Mouse (Mus musculus): ENCODE results near the gene Dapl1. TPM values are rescaled to one million over a fixed set of nuclear protein-coding genes. Genes with fewer than 3 reads are reported as not detected.

Gene Dapl1
- polyA plus RNA-seq, 1 experiment, result 3.5 TPM

DNA sequence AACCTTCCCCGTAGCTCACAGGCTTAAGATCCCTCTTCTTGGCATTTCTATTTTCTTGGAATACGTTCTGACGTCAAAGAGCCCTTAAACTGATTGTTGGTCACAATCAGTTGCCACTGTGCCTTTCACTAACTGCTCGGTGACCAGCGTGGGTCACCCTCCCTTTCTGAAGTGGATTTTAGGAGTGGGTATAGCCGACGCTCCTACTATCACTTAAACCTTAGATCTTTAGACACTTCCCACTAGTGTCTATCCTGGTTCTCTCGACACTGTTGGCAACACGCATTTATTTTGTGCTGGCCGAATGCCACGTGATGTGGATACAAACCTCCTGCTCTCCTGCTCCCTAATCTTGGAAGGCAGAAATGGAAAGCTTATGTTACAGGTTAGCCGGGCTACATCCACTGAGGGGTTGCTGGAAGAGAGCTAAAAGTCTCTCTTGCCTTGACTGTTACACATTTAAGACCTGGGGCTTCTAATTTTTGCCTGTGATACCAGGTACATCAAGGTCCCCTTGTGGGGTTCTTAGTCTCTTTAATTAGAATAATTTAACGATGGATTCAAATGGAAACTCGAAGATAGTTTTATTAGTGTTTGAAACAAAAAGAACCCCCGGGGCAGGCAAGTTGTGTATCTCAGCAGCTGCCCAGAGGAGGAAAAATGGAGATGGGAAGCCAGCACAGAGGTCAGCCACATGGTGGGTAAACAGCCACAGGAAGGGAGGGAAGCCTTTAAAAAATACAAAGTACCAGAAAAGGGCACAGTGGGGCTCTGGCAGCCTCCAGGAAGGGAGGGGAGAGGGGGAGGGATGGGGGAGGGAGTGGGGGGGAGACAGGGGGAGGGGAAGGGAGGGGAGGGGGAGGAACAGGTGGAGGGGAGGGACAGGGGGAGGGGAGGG lies 13.2 kb upstream of the Dapl1 start:
- no peaks in the 10 kb centered on the region for H3K27me3 ChIP-seq (ENCODE audit: control insufficient read depth, insufficient read depth, low read length)
- peak overlapping the region; percentile 8 for H3K4me3 ChIP-seq (ENCODE audit: control insufficient read depth, low read depth, low read length)
- no peaks in the 10 kb centered on the region for H3K36me3 ChIP-seq (ENCODE audit: control insufficient read depth, insufficient read depth, low read length)
- TF ChIP-seq CTCF (IDR thresholded peaks at IDR 0.05; ENCODE audit: control insufficient read depth, insufficient read depth, insufficient replicate concordance, low read depth, low read length) (no peak), POLR2A (IDR thresholded peaks at IDR 0.05; ENCODE audit: control insufficient read depth, low read depth, low read length) (no peak)
- peaks cover 2% of the 10 kb centered on the region; the same call in 1 of the 2 replicates for H3K4me1 ChIP-seq (ENCODE audit: control insufficient read depth, insufficient read depth, low read length)
- H3K27ac ChIP-seq (ENCODE audit: control insufficient read depth, insufficient read depth, low read depth, low read length), result peak overlapping the region; percentile 43; the same call in 1 of the 2 replicates

DNA sequence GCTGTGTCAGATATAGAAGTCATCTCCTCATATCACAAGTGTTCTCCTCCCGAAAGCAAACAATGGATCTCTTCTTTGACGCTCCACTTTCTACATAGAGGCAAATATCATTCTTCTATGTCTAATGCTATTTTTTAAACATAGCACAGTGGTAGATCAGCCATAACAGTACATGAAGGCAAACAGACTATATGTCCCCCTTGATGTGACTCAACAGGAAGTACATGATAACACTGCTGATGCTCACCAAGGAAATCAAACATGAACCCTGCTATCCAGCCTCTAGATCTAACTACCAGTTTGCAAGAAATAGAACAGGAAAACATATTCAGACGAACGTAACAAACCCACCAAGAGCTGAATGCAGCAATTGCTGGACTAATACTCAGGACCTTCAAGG lies 10.1 kb upstream of the Dapl1 start:
- Histone ChIP-seq H3K36me3 (ENCODE audit: control insufficient read depth, insufficient read depth, low read length) (no peaks in the 10 kb centered on the region), H3K27ac (ENCODE audit: control insufficient read depth, insufficient read depth, low read depth, low read length) (no peak overlapping the region), H3K27me3 (ENCODE audit: control insufficient read depth, insufficient read depth, low read length) (no peaks in the 10 kb centered on the region), H3K4me3 (ENCODE audit: control insufficient read depth, low read depth, low read length) (no peak overlapping the region), H3K4me1 (ENCODE audit: control insufficient read depth, insufficient read depth, low read length) (peaks cover 4% of the 10 kb centered on the region)
- TF ChIP-seq POLR2A (IDR thresholded peaks at IDR 0.05; ENCODE audit: control insufficient read depth, low read depth, low read length) (no peak), CTCF (IDR thresholded peaks at IDR 0.05; ENCODE audit: control insufficient read depth, insufficient read depth, insufficient replicate concordance, low read depth, low read length) (no peak)

DNA sequence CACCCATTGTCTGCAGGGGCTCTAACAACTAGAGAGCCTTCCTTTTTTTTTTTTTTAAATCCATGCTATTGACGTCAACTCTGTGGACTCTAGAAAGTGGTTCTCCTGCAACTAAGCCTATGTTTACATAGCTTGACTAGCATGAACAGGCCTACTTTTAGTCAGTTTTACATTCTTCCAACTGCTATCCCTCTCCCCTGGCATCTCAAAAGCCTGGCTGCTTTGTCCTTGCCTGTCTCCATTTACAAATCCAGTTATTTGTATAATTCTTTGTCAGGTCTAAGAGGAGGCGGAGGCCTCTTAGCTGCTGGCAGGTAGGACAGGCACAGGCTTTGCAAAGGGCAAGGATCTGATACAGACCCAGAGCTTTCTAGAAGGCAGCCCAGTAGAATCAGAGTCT lies 627 bp downstream of the Dapl1 start:
- H3K4me1 ChIP-seq (ENCODE audit: control insufficient read depth, insufficient read depth, low read length), result 0 out of 2 replicates have a peak, but pooled peaks cover 4% of the 10 kb centered on the region
- no peaks in the 10 kb centered on the region for H3K27me3 ChIP-seq (ENCODE audit: control insufficient read depth, insufficient read depth, low read length)
- no peak overlapping the region for H3K4me3 ChIP-seq (ENCODE audit: control insufficient read depth, low read depth, low read length)
- no peak for TF ChIP-seq POLR2A (IDR thresholded peaks at IDR 0.05; ENCODE audit: control insufficient read depth, low read depth, low read length)
- TF ChIP-seq CTCF (IDR thresholded peaks at IDR 0.05; ENCODE audit: control insufficient read depth, insufficient read depth, insufficient replicate concordance, low read depth, low read length), result no peak
- no peak overlapping the region for H3K27ac ChIP-seq (ENCODE audit: control insufficient read depth, insufficient read depth, low read depth, low read length)
- H3K36me3 ChIP-seq (ENCODE audit: control insufficient read depth, insufficient read depth, low read length), result no peaks in the 10 kb centered on the region

DNA sequence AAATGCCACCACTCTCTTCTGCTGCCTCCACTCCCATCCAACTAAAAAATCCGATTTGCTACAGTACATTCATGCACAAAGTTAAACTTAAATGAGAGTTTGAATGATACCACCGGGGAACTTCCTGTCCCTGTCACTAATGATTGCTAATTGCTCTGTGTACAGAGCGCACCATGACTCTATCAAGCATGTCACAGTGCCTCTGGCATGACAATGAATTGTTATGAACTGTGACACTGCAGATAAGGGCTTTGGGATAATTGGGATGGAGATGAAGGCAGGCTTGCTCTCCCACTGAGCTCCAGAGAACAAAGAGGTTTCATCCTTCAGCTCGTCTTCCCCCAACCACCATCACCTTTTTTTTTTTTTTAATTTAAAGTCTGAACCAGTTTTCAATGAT lies 1.2 kb downstream of the Dapl1 start:
- TF ChIP-seq CTCF (IDR thresholded peaks at IDR 0.05; ENCODE audit: control insufficient read depth, insufficient read depth, insufficient replicate concordance, low read depth, low read length), result no peak
- TF ChIP-seq POLR2A (IDR thresholded peaks at IDR 0.05; ENCODE audit: control insufficient read depth, low read depth, low read length), result no peak
- Histone ChIP-seq H3K4me3 (ENCODE audit: control insufficient read depth, low read depth, low read length) (no peak overlapping the region), H3K27ac (ENCODE audit: control insufficient read depth, insufficient read depth, low read depth, low read length) (no peak overlapping the region), H3K27me3 (ENCODE audit: control insufficient read depth, insufficient read depth, low read length) (no peaks in the 10 kb centered on the region), H3K36me3 (ENCODE audit: control insufficient read depth, insufficient read depth, low read length) (no peaks in the 10 kb centered on the region), H3K4me1 (ENCODE audit: control insufficient read depth, insufficient read depth, low read length) (0 out of 2 replicates have a peak, but pooled peaks cover 4% of the 10 kb centered on the region)

DNA sequence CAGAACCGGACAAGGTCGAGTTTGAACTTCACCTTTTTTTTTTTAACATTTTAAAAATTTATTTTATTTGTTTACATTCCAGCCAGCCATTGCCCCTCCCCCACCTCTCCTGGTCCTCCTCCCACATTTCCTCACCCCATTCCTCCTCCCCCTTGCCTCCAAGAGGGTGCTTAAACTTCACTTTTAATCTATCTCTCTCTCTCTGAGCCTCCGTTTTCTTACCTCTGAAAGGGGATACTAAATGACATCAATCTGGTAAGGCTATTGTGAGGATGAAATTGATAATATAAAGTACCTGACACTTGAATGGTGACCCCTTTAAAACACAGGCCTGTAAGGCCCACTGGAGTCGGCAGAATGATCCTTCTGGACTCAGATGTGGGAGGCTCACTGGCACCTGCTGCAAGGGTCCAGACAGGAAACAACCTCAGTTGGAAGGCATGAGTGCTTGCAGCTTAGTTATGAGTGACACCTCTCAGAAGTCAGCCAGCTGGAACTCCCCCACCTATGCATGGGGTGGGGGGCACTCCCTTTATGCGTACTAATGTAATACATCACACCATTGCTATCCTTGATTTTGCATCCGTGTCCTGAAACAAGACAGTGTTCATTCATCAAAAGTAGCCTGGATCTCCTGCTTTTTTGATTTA lies 1.9 kb downstream of the Dapl1 start:
- Histone ChIP-seq H3K27ac (ENCODE audit: control insufficient read depth, insufficient read depth, low read depth, low read length) (no peak overlapping the region), H3K36me3 (ENCODE audit: control insufficient read depth, insufficient read depth, low read length) (no peaks in the 10 kb centered on the region), H3K4me1 (ENCODE audit: control insufficient read depth, insufficient read depth, low read length) (0 out of 2 replicates have a peak, but pooled peaks cover 4% of the 10 kb centered on the region), H3K27me3 (ENCODE audit: control insufficient read depth, insufficient read depth, low read length) (no peaks in the 10 kb centered on the region), H3K4me3 (ENCODE audit: control insufficient read depth, low read depth, low read length) (no peak overlapping the region)
- no peak for TF ChIP-seq CTCF (IDR thresholded peaks at IDR 0.05; ENCODE audit: control insufficient read depth, insufficient read depth, insufficient replicate concordance, low read depth, low read length)
- TF ChIP-seq POLR2A (IDR thresholded peaks at IDR 0.05; ENCODE audit: control insufficient read depth, low read depth, low read length), result no peak

DNA sequence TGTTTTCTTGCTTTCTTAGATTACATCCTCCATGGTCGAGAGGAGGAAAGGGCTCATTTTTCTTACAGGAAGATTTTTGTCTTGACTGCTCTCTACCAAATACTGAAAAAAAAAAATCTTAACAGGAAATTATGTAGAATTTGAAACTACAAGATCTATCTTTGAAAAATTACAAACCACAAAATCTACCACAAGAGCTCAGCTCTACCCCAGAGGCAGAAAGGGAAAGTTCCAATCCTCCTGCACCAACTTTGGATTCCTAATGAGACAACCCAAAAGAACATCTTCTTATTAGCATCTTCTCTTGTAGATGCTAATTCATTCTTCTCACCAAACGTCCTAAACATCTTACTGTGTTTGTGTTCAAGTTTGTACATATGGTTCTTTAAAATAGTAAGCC lies 3.8 kb downstream of the Dapl1 start:
- H3K27ac ChIP-seq (ENCODE audit: control insufficient read depth, insufficient read depth, low read depth, low read length), result no peak overlapping the region
- H3K4me3 ChIP-seq (ENCODE audit: control insufficient read depth, low read depth, low read length), result no peak overlapping the region
- TF ChIP-seq POLR2A (IDR thresholded peaks at IDR 0.05; ENCODE audit: control insufficient read depth, low read depth, low read length) (no peak), CTCF (IDR thresholded peaks at IDR 0.05; ENCODE audit: control insufficient read depth, insufficient read depth, insufficient replicate concordance, low read depth, low read length) (no peak)
- H3K27me3 ChIP-seq (ENCODE audit: control insufficient read depth, insufficient read depth, low read length), result no peaks in the 10 kb centered on the region
- no peaks in the 10 kb centered on the region for H3K36me3 ChIP-seq (ENCODE audit: control insufficient read depth, insufficient read depth, low read length)
- H3K4me1 ChIP-seq (ENCODE audit: control insufficient read depth, insufficient read depth, low read length), result 0 out of 2 replicates have a peak, but pooled peaks cover 4% of the 10 kb centered on the region

DNA sequence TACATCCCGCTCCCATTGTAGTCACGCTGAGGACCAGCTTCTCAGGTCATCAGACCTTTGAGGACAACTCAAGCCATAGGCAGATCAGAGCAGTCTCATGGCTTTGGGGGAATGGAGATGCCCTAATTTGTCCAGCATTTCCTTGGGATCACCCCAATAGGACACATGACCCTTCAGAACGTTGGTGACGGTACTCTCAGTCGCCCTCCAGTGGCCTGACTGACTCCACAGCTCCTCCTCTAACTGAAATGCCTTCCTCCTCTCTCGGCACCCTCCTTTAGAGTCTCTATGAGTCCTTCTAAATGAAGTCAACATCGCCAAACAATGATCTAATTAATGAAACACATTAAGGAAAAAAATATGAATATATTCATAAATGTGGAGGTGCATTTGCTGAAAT lies 5.9 kb downstream of the Dapl1 start:
- H3K4me3 ChIP-seq (ENCODE audit: control insufficient read depth, low read depth, low read length), result no peak overlapping the region
- H3K36me3 ChIP-seq (ENCODE audit: control insufficient read depth, insufficient read depth, low read length), result no peaks in the 10 kb centered on the region
- no peak overlapping the region for H3K27ac ChIP-seq (ENCODE audit: control insufficient read depth, insufficient read depth, low read depth, low read length)
- no peaks in the 10 kb centered on the region for H3K27me3 ChIP-seq (ENCODE audit: control insufficient read depth, insufficient read depth, low read length)
- H3K4me1 ChIP-seq (ENCODE audit: control insufficient read depth, insufficient read depth, low read length), result no peaks in the 10 kb centered on the region
- no peak for TF ChIP-seq POLR2A (IDR thresholded peaks at IDR 0.05; ENCODE audit: control insufficient read depth, low read depth, low read length)
- TF ChIP-seq CTCF (IDR thresholded peaks at IDR 0.05; ENCODE audit: control insufficient read depth, insufficient read depth, insufficient replicate concordance, low read depth, low read length), result peak; percentile 21; the same call in 1 of the 2 replicates
